ENCODE assay signal across 8 mouse cellular contexts in genomic region chr11:80809993-80810821, GRCm38 (mm10). TPM values are rescaled to one million over a fixed set of nuclear protein-coding genes. Genes with fewer than 3 reads are reported as not detected.
A peak's percentile ranks its signal among the peaks of the same experiment; 100 is the strongest.
DNase-seq lines count a peak whose midpoint lies in the region; ATAC-seq and TF ChIP-seq lines count a peak whose summit lies in the region.

TSS of gene Tmem98 (plus strand) at chr11:80810175.

- TF ChIP-seq CTCF in G1E (IDR thresholded peaks at IDR 0.05; ENCODE audit: low read depth, low read length) = no peak

- H3K27ac ChIP-seq in heart, embryonic 11.5 days (ENCODE audit: low read depth, low read length) = peak within 1 kb of the TSS; percentile 83
- H3K27ac ChIP-seq in lung, embryonic 16.5 days (ENCODE audit: low read length) = peak within 1 kb of the TSS; percentile 92

- peaks cover 88% of the 10 kb centered on the region for H3K9me3 ChIP-seq in G1E (replicated peaks)
- no peaks in the 10 kb centered on the region for H3K9me3 ChIP-seq in heart, embryonic 11.5 days (replicated peaks; ENCODE audit: control insufficient read depth, low read length)
- no peaks in the 10 kb centered on the region for H3K9me3 ChIP-seq in lung, embryonic 16.5 days (ENCODE audit: control insufficient read depth, low read length)

- H3K4me1 ChIP-seq in G1E (ENCODE audit: insufficient read depth, low read depth, low read length) = no peaks in the 10 kb centered on the region
- peaks cover 10% of the 10 kb centered on the region for H3K4me1 ChIP-seq in heart, embryonic 11.5 days (ENCODE audit: control insufficient read depth, insufficient read depth, low read length)
- peaks cover 19% of the 10 kb centered on the region for H3K4me1 ChIP-seq in lung, embryonic 16.5 days (replicated peaks; ENCODE audit: control insufficient read depth, insufficient read depth, low read length)

- DNase-seq in 3134 (ENCODE audit: extremely low read depth, insufficient read length, low spot score) (peak; percentile 45), G1E (ENCODE audit: low spot score) (no peak)
- DNase-seq in embryo, embryonic 11 days = peak; percentile 77
- DNase-seq in kidney, postnatal 25 days = peak; percentile 35 to 61
- peak; percentile 28 for DNase-seq in retina, postnatal 7 days (ENCODE audit: low read depth, low spot score)
- DNase-seq in right cerebral cortex, postnatal 14 days = no peak

- no peaks in the 10 kb centered on the region; the same call in 1 of the 2 replicates for H3K27me3 ChIP-seq in G1E (ENCODE audit: insufficient read depth, low read length)
- H3K27me3 ChIP-seq in heart, embryonic 11.5 days (ENCODE audit: control insufficient read depth, insufficient read depth, low read length) = no peaks in the 10 kb centered on the region
- H3K27me3 ChIP-seq in lung, embryonic 16.5 days (ENCODE audit: control insufficient read depth, insufficient read depth, low read depth, low read length) = no peaks in the 10 kb centered on the region

- no peaks in the 10 kb centered on the region for H3K36me3 ChIP-seq in G1E (replicated peaks)
- H3K36me3 ChIP-seq in heart, embryonic 11.5 days (ENCODE audit: control insufficient read depth, insufficient read depth, low read length) = no peaks in the 10 kb centered on the region
- H3K36me3 ChIP-seq in lung, embryonic 16.5 days (ENCODE audit: control insufficient read depth, insufficient read depth, low read length) = peaks cover 12% of the 10 kb centered on the region

- no peak for ATAC-seq in G1E (ENCODE audit: extremely low read depth, insufficient number of reproducible peaks, low FRiP score, poor library complexity, severe bottlenecking)
- peak; percentile 79 for ATAC-seq in heart, embryonic 11.5 days (replicated peaks; ENCODE audit: insufficient number of reproducible peaks, low FRiP score, low TSS enrichment)
- peak; percentile 88 for ATAC-seq in lung, embryonic 16.5 days (ENCODE audit: low read depth)

- WGBS in heart, embryonic 11.5 days (ENCODE audit: insufficient replicate concordance) = 1% methylated on average over 54 of the region's 54 CpGs
- WGBS in lung, embryonic 16.5 days = 1% methylated on average over 49 of the region's 54 CpGs

- peak within 1 kb of the TSS; percentile 71 for H3K9ac ChIP-seq in heart, embryonic 11.5 days (ENCODE audit: low read depth, low read length)
- peak within 1 kb of the TSS; percentile 88 for H3K9ac ChIP-seq in lung, embryonic 16.5 days (ENCODE audit: low read length)

- peak within 1 kb of the TSS; percentile 15; the same call in 1 of the 2 replicates for H3K4me3 ChIP-seq in G1E (ENCODE audit: low read depth, low read length)
- H3K4me3 ChIP-seq in heart, embryonic 11.5 days (ENCODE audit: low read depth, low read length) = peak within 1 kb of the TSS; percentile 47
- peak within 1 kb of the TSS; percentile 61 for H3K4me3 ChIP-seq in lung, embryonic 16.5 days (ENCODE audit: low read length)

- H3K4me2 ChIP-seq in heart, embryonic 11.5 days = peak within 1 kb of the TSS; percentile 78
- peak within 1 kb of the TSS; percentile 77 for H3K4me2 ChIP-seq in lung, embryonic 16.5 days (ENCODE audit: low read depth, low read length)

RNA-seq across cellular contexts. Expression of gene Tmem98, which starts in this region (rescaled TPM):
- not detected in 2 replicates for total RNA-seq in G1E (2014; fragmentation: Nextera tagmentation)
- total RNA-seq in G1E (2017) = not detected in 2 replicates
- not detected in 2 replicates for polyA plus RNA-seq in G1E (2012)
- 113 and 116 TPM in 2 replicates for polyA plus RNA-seq in heart, embryonic 11.5 days (2014; fragmentation: Nextera tagmentation; extraction: Ambion mirVana)
- 119 and 123 TPM in 2 replicates for polyA plus RNA-seq in lung, embryonic 16.5 days (2015; fragmentation: Nextera tagmentation; extraction: Ambion mirVana)

Comparison
In these comparisons a context has a peak if more than half of its experiments do, and no peak if none do; other contexts are left out.
1. RNA of gene Tmem98 (polyA plus RNA-seq): 119 to 123 TPM in lung, embryonic 16.5 days and 113 to 116 TPM in heart, embryonic 11.5 days; not detected in G1E; every median in the first group is over 100 times any median in the second.
2. DNase-seq: peak in 3134 (single experiment), embryo, embryonic 11 days (single experiment), kidney, postnatal 25 days (2 of 2) and retina, postnatal 7 days (single experiment); none in G1E (single experiment) and right cerebral cortex, postnatal 14 days (single experiment).
3. Peak in every context shown above with its lines, with median percentiles within 50 percentile points of each other: H3K4me3 ChIP-seq.